Mouse (Mus musculus) frontal cortex, postnatal 10 days (tissue): ENCODE data around the gene BC034090.

Experiments used
- DNase-seq, 2 experiments: peaks; one replicate each; pipeline ENCODE4 v3.0.0; 2022; ENCODE audit warnings: low spot score in 2 of 2, mixed read lengths in 1 of 2

The BC034090 gene

GRCm38 (mm10) chr1:155244771-155245211, 547 bp upstream of the BC034090 start:
- DNase-seq = no peak

DNA sequence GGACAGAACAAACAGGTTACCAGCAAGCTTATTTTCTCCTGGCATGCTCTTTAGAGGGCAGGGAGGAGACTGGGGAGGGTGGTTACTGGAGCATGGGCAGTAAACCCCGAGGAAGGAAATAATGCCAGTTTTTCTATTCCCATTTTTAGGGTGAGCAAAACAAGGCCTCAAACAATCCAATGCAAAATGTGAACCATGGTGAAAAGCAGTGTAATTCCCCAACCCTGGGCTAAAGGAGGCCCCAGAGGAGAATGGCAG, 1.8 kb downstream of the BC034090 start:
- DNase-seq = no peak

DNA sequence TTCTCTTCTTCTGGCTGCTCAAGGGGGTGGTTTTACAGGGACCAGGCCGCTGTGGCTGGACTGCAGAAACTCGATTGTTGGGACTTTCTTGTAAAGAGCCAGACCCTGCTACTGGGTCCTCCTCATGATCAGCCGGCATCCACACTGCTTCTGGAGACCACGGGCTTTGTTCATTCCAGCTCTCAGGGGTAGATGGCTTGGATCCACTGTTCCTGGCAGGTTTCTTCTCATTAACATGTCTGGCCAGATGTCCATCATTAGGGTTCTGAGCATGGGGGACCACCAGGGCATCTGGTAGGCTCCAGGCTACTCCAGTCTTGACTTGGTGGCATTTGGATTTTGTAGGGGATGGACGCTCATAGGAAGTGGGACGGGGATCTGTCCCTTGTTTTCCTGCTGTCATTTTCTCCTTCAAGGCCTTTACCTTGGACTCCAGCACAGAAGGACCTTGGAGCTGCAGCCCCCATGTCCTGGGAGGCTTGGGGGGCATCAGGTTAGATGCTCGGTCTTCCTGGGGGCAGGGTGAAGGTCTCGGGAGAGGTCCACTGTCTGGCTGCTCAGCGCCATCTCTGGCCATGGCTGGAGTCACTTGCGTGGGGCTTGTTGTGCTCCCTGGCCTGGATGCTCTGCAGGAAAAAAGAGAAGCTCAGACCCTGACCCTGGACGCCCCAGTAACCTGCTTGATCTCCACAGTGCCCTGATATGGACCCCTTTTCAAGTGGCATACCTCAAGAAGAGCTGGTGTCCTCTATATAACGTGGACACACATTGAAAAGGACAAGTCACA, 2.4 kb downstream of the BC034090 start:
- DNase-seq = no peak

- DNase-seq = no peak
Observed at GRCm38 (mm10) chr1:155239962-155240717, 4.1 kb downstream of the BC034090 start.

DNA sequence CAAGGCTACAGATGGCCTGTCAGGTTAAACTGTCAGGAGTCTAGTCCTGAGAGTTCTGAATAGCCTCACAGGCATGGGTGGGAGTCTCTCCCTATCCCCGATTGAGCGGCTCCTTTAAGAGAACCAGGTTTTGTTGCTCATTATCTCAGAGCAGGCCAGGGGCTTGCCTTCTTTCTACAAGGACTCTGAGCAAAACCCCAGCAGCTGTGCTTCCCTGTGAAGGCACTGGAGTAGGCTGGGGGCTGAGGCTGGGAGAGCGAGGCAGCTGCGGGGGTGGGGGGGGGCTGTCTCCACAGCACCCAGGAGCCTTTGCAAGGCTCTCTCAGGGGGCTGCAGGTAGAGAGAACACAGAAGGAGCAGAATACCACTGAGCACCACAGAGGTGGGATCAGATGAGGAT, 5.1 kb downstream of the BC034090 start:
- no peak for DNase-seq

DNA sequence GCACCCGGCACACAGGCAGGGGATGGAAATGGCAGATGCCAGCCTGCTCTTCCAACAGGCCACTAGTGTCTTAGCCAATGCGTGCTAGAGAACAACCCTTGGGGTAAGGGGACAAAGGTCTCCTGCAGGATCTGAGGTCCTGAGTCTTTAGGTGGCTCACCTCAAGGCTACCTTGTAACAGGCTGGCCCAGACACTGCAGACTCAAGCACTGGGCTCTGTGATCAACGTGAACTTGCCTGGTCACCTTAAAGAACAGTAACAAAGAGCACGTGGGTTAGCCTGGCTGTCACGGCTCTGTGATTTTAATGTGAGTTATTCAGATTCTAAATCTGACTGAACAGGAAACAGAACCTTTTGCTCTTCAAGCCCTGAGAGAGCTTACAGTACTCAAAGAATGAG, 6.1 kb downstream of the BC034090 start:
- DNase-seq = no peak

DNA sequence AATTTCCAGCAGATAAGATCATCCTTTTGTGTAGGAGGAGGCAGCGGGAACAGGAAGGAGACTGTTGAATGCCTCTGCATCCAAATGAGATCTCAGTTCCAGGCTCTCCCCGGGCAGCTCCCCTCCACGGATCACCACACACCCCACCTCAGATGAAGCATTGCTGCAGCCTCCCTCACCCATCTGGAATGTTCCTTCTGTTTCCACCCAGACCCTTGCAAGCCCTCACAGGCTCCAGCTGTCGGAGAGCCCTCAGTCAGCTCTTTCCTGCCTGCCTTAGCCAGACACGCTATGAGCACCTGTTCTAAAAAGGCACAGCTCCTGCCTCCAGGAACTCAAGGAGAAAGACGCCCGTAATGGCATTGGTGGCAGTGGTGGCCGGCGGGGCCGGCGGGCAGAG, 6.9 kb downstream of the BC034090 start:
- no peak for DNase-seq

GRCm38 (mm10) chr1:155236306-155237024, 7.8 kb downstream of the BC034090 start:
- DNase-seq = no peak

DNA sequence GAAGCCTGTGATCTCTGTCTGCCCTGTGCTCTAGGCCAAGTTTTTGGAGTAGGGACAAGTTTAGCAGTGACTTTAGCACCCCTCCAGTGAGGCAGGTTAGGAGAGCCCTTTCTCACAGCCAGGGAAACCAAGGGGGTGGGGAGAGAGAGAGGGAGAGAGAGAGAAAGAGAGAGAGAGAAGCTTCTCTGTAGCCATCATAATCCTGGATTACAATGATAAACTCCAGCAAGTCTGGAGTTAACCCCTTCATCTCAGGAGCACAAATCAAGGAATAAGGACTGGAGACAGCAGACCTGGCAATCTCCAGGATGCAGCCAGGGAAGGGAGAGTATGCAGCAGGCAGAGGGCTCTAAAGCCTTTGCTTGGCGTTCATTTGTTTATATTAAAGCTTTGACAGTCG, 8.6 kb downstream of the BC034090 start:
- no peak for DNase-seq

DNA sequence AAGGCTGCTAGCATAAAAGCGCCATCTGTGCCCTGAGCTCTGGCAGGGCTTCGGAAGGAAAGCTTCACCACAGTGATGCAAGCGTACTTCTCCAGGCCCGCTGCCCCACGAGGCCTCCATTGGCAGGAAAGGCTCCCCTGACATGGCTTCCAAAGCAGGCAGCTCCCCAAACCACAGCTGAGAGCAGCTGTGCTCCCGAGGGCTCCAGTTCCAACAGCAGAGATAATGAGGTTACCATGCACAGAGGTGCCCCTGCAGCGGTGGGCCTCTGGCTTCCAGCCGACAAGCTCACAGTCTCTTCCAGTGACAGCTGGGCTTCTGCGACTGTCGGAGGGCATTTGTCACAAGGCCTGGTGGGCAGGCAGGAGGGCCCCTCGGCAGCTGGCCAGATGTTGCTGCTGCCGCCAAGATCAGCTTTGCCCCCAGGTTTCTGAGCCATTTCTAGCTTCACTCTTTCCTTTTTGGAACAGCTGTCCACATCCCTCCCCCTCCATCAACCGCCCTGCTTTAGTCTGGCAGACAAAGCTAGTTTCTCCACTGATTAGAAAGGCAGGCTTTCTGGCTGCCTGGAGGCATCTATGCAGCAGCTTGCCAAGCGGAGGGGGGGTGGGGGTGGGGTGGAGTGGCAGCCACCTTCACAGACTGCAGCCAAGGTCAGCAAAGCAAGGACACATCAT, 10.2 kb downstream of the BC034090 start:
- DNase-seq = peak in 1 of 2 experiments; percentile 68

- no peak for DNase-seq
Observed at GRCm38 (mm10) chr1:155233378-155233777, 10.9 kb downstream of the BC034090 start.

- no peak for DNase-seq
Observed at GRCm38 (mm10) chr1:155232786-155233185, 11.5 kb downstream of the BC034090 start.

DNA sequence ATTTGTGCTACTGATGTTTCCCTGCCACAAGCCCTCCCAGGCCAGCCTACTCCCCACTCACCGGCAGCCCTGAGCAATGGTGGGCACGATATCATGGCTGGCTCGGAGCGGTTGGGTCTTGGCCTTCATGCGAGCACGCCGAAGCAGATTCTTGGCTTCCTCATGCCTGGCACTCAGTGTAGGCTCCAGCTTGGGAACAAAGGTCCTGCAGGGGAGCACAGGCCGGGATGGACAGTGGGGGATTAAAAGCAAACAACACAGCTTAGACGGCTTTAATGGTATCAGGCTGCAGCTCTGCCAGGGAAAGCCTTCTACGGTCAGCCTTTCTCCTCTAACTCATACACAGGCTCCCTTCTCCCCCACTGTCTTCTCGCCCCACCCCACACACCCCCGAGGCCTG, 11.9 kb downstream of the BC034090 start:
- DNase-seq = no peak

- DNase-seq = no peak
Observed at GRCm38 (mm10) chr1:155229464-155230411, 14.5 kb downstream of the BC034090 start.

GRCm38 (mm10) chr1:155223849-155224554, 20.2 kb downstream of the BC034090 start:
- DNase-seq = peak in 1 of 2 experiments; percentile 71

- no peak for DNase-seq
Observed at GRCm38 (mm10) chr1:155223036-155223435, 21.2 kb downstream of the BC034090 start.

DNA sequence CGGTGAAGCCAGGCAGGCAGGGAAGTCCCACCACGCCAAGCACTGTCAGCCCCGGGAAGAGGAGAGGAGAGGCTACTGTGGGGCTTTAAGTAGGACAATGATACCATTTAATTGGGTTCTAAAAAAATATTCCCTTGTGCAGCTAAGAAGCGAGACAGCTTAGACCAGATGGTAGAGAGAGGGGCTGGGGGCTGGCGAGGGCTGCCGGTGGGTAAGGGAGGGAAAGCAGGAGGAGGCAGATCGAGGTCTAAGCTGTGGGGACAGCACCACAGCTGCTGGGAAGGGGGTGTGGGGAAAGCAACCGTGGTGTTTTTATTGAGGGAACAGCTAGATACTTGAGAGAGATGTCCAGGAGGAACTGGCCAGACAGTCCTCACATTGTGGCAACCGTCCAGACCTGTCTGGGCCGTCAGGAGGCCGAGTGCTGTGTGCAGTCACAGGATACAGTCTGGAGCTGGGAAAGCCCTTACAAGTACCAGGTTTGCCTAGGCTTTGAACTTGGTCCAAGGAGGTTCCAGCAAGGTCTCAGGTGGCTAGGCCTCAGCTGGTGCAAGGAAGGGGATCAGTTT, 22.1 kb downstream of the BC034090 start:
- no peak for DNase-seq

DNA sequence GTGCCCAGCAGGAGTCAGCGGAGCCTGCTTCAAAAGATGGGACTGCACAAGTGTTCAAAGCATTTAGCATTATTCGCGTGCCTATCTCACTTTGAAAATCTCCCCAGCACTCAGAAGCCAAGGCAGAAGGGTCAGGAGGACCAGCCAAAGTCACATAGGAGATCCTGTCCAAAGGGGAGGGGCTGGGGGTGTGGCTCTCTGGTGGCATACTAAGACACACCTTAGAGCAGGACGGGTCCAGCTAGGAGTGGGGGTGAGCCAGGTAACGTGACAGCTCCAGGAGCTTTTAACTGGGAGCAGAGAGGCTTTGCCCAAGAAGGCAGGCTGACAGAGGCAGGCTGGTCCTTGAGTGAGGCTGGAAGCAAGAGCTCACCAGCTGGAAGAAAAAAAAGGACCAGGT, 25.3 kb downstream of the BC034090 start:
- DNase-seq = no peak

DNA sequence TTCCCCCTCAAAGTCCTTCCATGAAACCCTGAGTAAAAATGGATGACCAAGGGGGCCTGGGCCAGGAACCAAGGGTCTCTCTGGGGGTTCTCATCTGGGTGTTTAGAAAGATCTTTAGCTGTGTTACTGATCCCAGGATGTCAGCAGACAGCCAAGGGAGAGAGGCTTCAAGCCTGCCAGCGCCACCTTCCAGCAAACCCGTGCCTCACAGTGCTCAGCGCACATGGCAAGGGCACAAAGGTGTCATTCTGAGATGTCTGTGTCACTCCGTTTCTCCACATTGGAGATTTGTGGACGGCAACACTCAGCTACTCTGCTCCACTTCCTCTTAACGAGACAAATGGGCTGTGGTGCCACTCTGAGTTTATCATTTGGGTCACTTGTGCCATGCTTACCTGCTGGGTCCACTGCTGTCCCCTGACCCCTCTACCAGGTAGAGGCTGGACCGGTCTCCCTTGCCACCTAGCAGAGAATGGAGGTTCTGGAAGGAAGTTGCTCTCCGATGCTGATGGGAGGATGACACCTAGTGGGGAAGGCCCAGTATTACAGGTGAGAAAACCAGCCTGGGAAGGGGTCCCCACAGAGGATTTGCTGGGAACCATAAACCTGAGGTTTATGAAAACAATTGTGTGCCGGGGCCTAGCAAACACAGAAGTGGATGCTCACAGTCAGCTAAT, 26.2 kb downstream of the BC034090 start:
- DNase-seq = peak in 1 of 2 experiments; percentile 66
